ENCODE assay signal across 15 mouse cellular contexts in the genomic region with DNA sequence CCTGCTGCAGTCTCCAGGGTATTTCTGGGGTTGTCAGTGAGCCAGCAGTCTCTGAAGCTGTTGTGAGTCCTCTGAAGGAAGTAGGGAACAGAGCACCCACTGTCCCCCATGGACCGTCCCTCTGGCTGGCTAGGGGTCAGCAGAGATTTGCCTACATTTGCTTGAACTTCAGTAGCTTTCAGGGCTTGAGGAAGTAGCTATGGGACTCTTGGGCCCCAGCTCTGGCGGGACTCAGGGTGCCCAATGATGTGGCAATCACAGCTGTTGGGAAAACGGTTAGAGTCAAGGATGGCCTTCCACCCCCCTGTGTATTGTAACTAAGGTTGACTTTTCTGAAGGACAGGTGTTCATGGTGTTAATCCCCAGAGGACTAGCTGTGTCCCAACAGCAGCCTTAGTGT. TPM values are rescaled to one million over a fixed set of nuclear protein-coding genes. Genes with fewer than 3 reads are reported as not detected.
DNase-seq lines count a peak whose midpoint lies in the region; ATAC-seq lines count a peak whose summit lies in the region.
"Had no signal": no experiment of that assay in that cellular context is flagged by ENCODE, and none has a peak within 500 bp of the region (broad histone marks: within the 10 kb centered on the region; RNA-seq: fewer than 3 reads in every experiment).

No protein-coding gene starts in this region.

- H3K27ac ChIP-seq in heart, embryonic 13.5 days (replicated peaks), result no peak overlapping the region
- H3K27ac ChIP-seq in forebrain, embryonic 10.5 days, result no peak overlapping the region
- H3K27ac ChIP-seq: hindbrain, embryonic 10.5 days; intestine, embryonic 15.5 days; midbrain, embryonic 12.5 days had no signal

- H3K4me1 ChIP-seq in heart, embryonic 13.5 days, result peaks cover 17% of the 10 kb centered on the region
- H3K4me1 ChIP-seq in megakaryocyte, embryonic 14.5 days, result peaks cover 88% of the 10 kb centered on the region
- peaks cover 15% of the 10 kb centered on the region for H3K4me1 ChIP-seq in forebrain, embryonic 10.5 days

- WGBS in heart, embryonic 13.5 days, result 58% methylated on average over 3 of the region's 3 CpGs
- 87% methylated on average over 3 of the region's 3 CpGs for WGBS in forebrain, embryonic 10.5 days

- H3K27me3 ChIP-seq in heart, embryonic 13.5 days (replicated peaks), result peaks cover 37% of the 10 kb centered on the region
- no peaks in the 10 kb centered on the region for H3K27me3 ChIP-seq in megakaryocyte, embryonic 14.5 days (replicated peaks)
- H3K27me3 ChIP-seq in forebrain, embryonic 10.5 days (ENCODE audit: poor library complexity, severe bottlenecking), result peaks cover 30% of the 10 kb centered on the region
- H3K27me3 ChIP-seq: intestine, embryonic 15.5 days had no signal

- no peak overlapping the region for H3K4me2 ChIP-seq in heart, embryonic 13.5 days
- H3K4me2 ChIP-seq: intestine, embryonic 15.5 days; midbrain, embryonic 12.5 days had no signal

- H3K9ac ChIP-seq in heart, embryonic 13.5 days, result no peak overlapping the region
- H3K9ac ChIP-seq: intestine, embryonic 15.5 days; midbrain, embryonic 12.5 days had no signal

- no peak for DNase-seq in heart, postnatal 10 days
- peak; percentile 27 to 46 for DNase-seq in spleen, postnatal 36 days (ENCODE audit: low spot score in 2 of 2)
- no peak for DNase-seq in spleen, postnatal 10 days (ENCODE audit: low spot score in 2 of 2)
- DNase-seq in urinary bladder, postnatal 10 days (ENCODE audit: low spot score), result no peak
- no peak for DNase-seq in forebrain, embryonic 10.5 days (ENCODE audit: extremely low spot score, low spot score)
- DNase-seq: adrenal gland, adult 8-10 months; cerebellum, adult 18-20 months; kidney, postnatal 14 days; thymus, postnatal 4 days had no signal

- no peak for ATAC-seq in heart, embryonic 13.5 days (ENCODE audit: extremely low read depth, insufficient number of reproducible peaks, low FRiP score, low TSS enrichment)
- ATAC-seq in granulocyte monocyte progenitor cell, adult 5-6 weeks (replicated peaks; ENCODE audit: poor library complexity, severe bottlenecking), result peak; percentile 36
- ATAC-seq: intestine, embryonic 15.5 days had no signal

- H3K4me3 ChIP-seq in heart, embryonic 13.5 days, result peak overlapping the region; percentile 21; the same call in 1 of the 2 replicates
- H3K4me3 ChIP-seq in megakaryocyte, embryonic 14.5 days (replicated peaks), result peak overlapping the region; percentile 99
- H3K4me3 ChIP-seq in forebrain, embryonic 10.5 days, result no peak overlapping the region
- H3K4me3 ChIP-seq: hindbrain, embryonic 10.5 days; intestine, embryonic 15.5 days; midbrain, embryonic 12.5 days had no signal

- no peaks in the 10 kb centered on the region for H3K36me3 ChIP-seq in heart, embryonic 13.5 days
- peaks cover 56% of the 10 kb centered on the region for H3K36me3 ChIP-seq in megakaryocyte, embryonic 14.5 days (replicated peaks; ENCODE audit: low read length)
- no peaks in the 10 kb centered on the region for H3K36me3 ChIP-seq in forebrain, embryonic 10.5 days (replicated peaks)
- H3K36me3 ChIP-seq: hindbrain, embryonic 10.5 days; intestine, embryonic 15.5 days; midbrain, embryonic 12.5 days had no signal

- no peaks in the 10 kb centered on the region for H3K9me3 ChIP-seq in heart, embryonic 13.5 days
- H3K9me3 ChIP-seq in megakaryocyte, embryonic 14.5 days, result no peaks in the 10 kb centered on the region
- H3K9me3 ChIP-seq in forebrain, embryonic 10.5 days, result no peaks in the 10 kb centered on the region
- H3K9me3 ChIP-seq: hindbrain, embryonic 10.5 days; intestine, embryonic 15.5 days; midbrain, embryonic 12.5 days had no signal

- intact Hi-C loops in heart, postnatal 10 days (cut with DNase I), result no loop called here

RNA-seq across cellular contexts. Expression of gene Vav1, which starts 1.5 kb away (rescaled TPM):
- polyA plus RNA-seq in heart, embryonic 13.5 days (2015; fragmentation: Nextera tagmentation; extraction: Ambion mirVana), result 1.8 and 2.4 TPM in 2 replicates
- 1 to 10 TPM; 1.4 to 2.3 TPM for total RNA-seq in heart, postnatal 10 days (2021)
- 139 and 141 TPM in 2 replicates for total RNA-seq in granulocyte monocyte progenitor cell, adult 5-6 weeks (2014; fragmentation: Nextera tagmentation)
- 284 and 301 TPM in 2 replicates for total RNA-seq in granulocyte monocyte progenitor cell, adult 5-6 weeks (2017)
- 34.6 and 164 TPM in 2 replicates for polyA plus RNA-seq in megakaryocyte, embryonic 14.5 days (2012; ENCODE audit: insufficient read depth, low replicate concordance)
- 1.4 and 1.7 TPM in 2 replicates for polyA plus RNA-seq in forebrain, embryonic 10.5 days (2016; fragmentation: Nextera tagmentation; extraction: Ambion mirVana)

RNA-seq across cellular contexts. Expression of gene Trip10, which starts 31.2 kb away (rescaled TPM):
- polyA plus RNA-seq in heart, embryonic 13.5 days (2015; fragmentation: Nextera tagmentation; extraction: Ambion mirVana), result 35.2 and 39.7 TPM in 2 replicates
- 10 to 100 TPM; 57.8 to 72.1 TPM for total RNA-seq in heart, postnatal 10 days (2021)
- total RNA-seq in granulocyte monocyte progenitor cell, adult 5-6 weeks (2014; fragmentation: Nextera tagmentation), result 8.3 and 9.9 TPM in 2 replicates
- total RNA-seq in granulocyte monocyte progenitor cell, adult 5-6 weeks (2017), result 5.6 and 8.6 TPM in 2 replicates
- polyA plus RNA-seq in megakaryocyte, embryonic 14.5 days (2012; ENCODE audit: insufficient read depth, low replicate concordance), result 25.4 and 45.7 TPM in 2 replicates
- polyA plus RNA-seq in forebrain, embryonic 10.5 days (2016; fragmentation: Nextera tagmentation; extraction: Ambion mirVana), result 43.8 and 49.9 TPM in 2 replicates

RNA-seq across cellular contexts. Expression of gene Gpr108, which starts 32.2 kb away (rescaled TPM):
- 25.5 and 26.4 TPM in 2 replicates for polyA plus RNA-seq in heart, embryonic 13.5 days (2015; fragmentation: Nextera tagmentation; extraction: Ambion mirVana)
- 10 to 100 TPM; 26.5 TPM for total RNA-seq in heart, postnatal 10 days (2021)
- total RNA-seq in granulocyte monocyte progenitor cell, adult 5-6 weeks (2014; fragmentation: Nextera tagmentation), result 26.6 and 27.2 TPM in 2 replicates
- total RNA-seq in granulocyte monocyte progenitor cell, adult 5-6 weeks (2017), result 18.9 and 20.9 TPM in 2 replicates
- polyA plus RNA-seq in megakaryocyte, embryonic 14.5 days (2012; ENCODE audit: insufficient read depth, low replicate concordance), result 30.6 and 33.1 TPM in 2 replicates
- 22.7 and 22.8 TPM in 2 replicates for polyA plus RNA-seq in forebrain, embryonic 10.5 days (2016; fragmentation: Nextera tagmentation; extraction: Ambion mirVana)

RNA-seq across cellular contexts. Expression of gene C3, which starts 52.5 kb away (rescaled TPM):
- 1.6 and 4.0 TPM in 2 replicates for polyA plus RNA-seq in heart, embryonic 13.5 days (2015; fragmentation: Nextera tagmentation; extraction: Ambion mirVana)
- 10 to 100 TPM; 42.3 to 66.3 TPM for total RNA-seq in heart, postnatal 10 days (2021)
- total RNA-seq in granulocyte monocyte progenitor cell, adult 5-6 weeks (2014; fragmentation: Nextera tagmentation), result 59.6 and 67.4 TPM in 2 replicates
- 146 and 183 TPM in 2 replicates for total RNA-seq in granulocyte monocyte progenitor cell, adult 5-6 weeks (2017)
- 0.52 and 16.6 TPM in 2 replicates for polyA plus RNA-seq in megakaryocyte, embryonic 14.5 days (2012; ENCODE audit: insufficient read depth, low replicate concordance)
- polyA plus RNA-seq in forebrain, embryonic 10.5 days (2016; fragmentation: Nextera tagmentation; extraction: Ambion mirVana), result 0.30 TPM in 1 of 2 replicates, not detected in the other

Comparison
In these comparisons a context has a peak if more than half of its experiments do, and no peak if none do; other contexts are left out.
1. DNase-seq: peak in spleen, postnatal 36 days (2 of 2); none in heart, postnatal 10 days (0 of 2), spleen, postnatal 10 days (0 of 2), urinary bladder, postnatal 10 days (single experiment) and forebrain, embryonic 10.5 days (single experiment).
2. RNA of gene Vav1, which starts 1.5 kb away (polyA plus RNA-seq): 34.6 to 164 TPM in megakaryocyte, embryonic 14.5 days; 1.8 to 2.4 TPM in heart, embryonic 13.5 days and 1.4 to 1.7 TPM in forebrain, embryonic 10.5 days; every median in the first group is over 10 times any median in the second.